Mouse (Mus musculus) heart, postnatal 0 days (tissue): ENCODE results near the gene Ccdc167. TPM values are rescaled to one million over a fixed set of nuclear protein-coding genes. Genes with fewer than 3 reads are reported as not detected.

Experiments
- ATAC-seq: fragments of 200-750 bp; cut with Nextera tagmentation; 2 replicates; pipeline ENCODE4 v1.8.0; 2017; ENCODE audit warnings: low read depth, moderate number of reproducible peaks, moderate library complexity; ENCODE audit not compliant: insufficient read depth
- DNase-seq: peaks from one replicate; pipeline ENCODE4 v3.0.0-alpha.2; 2016; ENCODE audit warnings: low spot score
- H3K27ac ChIP-seq: fragments of 300-500 bp; sonication (generic); 2 replicates; pipeline ENCODE4 v1.5.1; 2014; ENCODE audit warnings: low read depth, mild to moderate bottlenecking
- H3K27me3 ChIP-seq: fragments of 300-500 bp; sonication (generic); 2 replicates; pipeline ENCODE4 v1.6.1; 2014; ENCODE audit warnings: low read length, mixed read lengths; ENCODE audit not compliant: control insufficient read depth, insufficient read depth
- H3K36me3 ChIP-seq: fragments of 300-500 bp; sonication (generic); replicated peaks from 2 replicates; pipeline ENCODE4 v1.6.1; 2014; ENCODE audit warnings: low read length, mixed read lengths; ENCODE audit not compliant: control insufficient read depth, insufficient read depth
- H3K4me1 ChIP-seq: fragments of 300-500 bp; sonication (generic); 2 replicates; pipeline ENCODE4 v1.6.1; 2014; ENCODE audit warnings: antibody characterized with exemption; ENCODE audit not compliant: control insufficient read depth, insufficient read depth
- H3K4me2 ChIP-seq: fragments of 300-500 bp; sonication (generic); 2 replicates; pipeline ENCODE4 v1.6.1; 2014; ENCODE audit warnings: low read depth, mild to moderate bottlenecking, low read length, moderate library complexity
- H3K4me3 ChIP-seq: fragments of 300-500 bp; sonication (generic); 2 replicates; pipeline ENCODE4 v1.5.1; 2014; ENCODE audit warnings: low read depth, low read length
- H3K9ac ChIP-seq: fragments of 300-500 bp; sonication (generic); replicated peaks from 2 replicates; pipeline ENCODE4 v1.6.1; 2014; ENCODE audit warnings: low read depth, low read length, mixed read lengths
- H3K9me3 ChIP-seq: fragments of 300-500 bp; sonication (generic); replicated peaks from 2 replicates; pipeline ENCODE4 v1.6.1; 2016; ENCODE audit warnings: low read length; ENCODE audit not compliant: control insufficient read depth
- CTCF ChIP-seq: IDR thresholded peaks from 2 replicates; pipeline ENCODE4 v1.5.1; 2016; ENCODE audit warnings: antibody characterized with exemption, control low read depth, low read depth
- EP300 ChIP-seq: IDR thresholded peaks from 2 replicates; pipeline ENCODE4 v1.6.1; 2016; ENCODE audit warnings: antibody characterized with exemption, low read depth
- WGBS: fragments of 180-500 bp; shearing (Covaris S2); extraction: QIAGEN DNeasy Blood & Tissue Kit; methylation state at CpG from one replicate; pipeline ENCODE4 v1.1.7; 2014; 5-methylcytosine and 5-hydroxymethylcytosine counted together
- polyA plus RNA-seq: library from polyadenylated mRNA; unstranded; fragments of >200 nt; fragmentation: Nextera tagmentation; extraction: Ambion mirVana; gene quantifications from 2 replicates; pipeline ENCODE4 v1.2.1, GENCODE M21; 2015
- total RNA-seq: library from RNA; depleted of rRNA; stranded (reverse); fragments of >200 nt; gene quantifications from 2 replicates; pipeline ENCODE4 v1.2.3, GENCODE M21; 2014; ENCODE audit warnings: low replicate concordance

Gene Ccdc167
- total and polyA plus RNA-seq, 2 experiments from 2014 or later: 6.4 to 8.2 TPM

DNA sequence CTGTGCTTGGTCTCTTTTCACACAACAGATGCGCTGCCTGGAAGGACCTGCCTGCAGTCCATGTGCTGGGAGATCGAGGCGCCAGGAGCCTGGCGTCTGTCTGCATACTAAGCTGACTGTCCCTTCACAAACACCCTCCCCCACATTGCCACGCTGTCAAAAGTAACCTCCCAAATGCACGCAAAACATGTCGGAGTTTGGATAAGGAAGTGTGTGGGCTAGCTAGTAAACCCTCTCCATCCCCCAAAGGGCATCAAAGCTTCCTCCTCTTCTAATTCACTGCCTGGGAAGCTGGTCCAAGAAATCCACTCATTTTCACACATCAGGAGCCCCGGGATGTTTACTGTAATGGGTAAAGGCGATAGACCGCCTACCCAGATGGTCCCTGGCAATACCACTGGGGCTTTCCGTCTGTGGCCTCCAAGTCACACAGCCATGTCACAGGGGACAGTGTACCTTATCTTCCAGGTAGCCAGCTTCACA, 6.2 kb downstream of the Ccdc167 start:
- H3K27ac ChIP-seq: no peak overlapping the region
- no peaks in the 10 kb centered on the region for H3K36me3 ChIP-seq
- DNase-seq (no peak), ATAC-seq (no peak)
- peaks cover 27% of the 10 kb centered on the region for H3K4me1 ChIP-seq
- H3K4me3 ChIP-seq: no peak overlapping the region
- WGBS: 47% methylated on average over 11 of the region's 11 CpGs
- H3K4me2 ChIP-seq: no peak overlapping the region
- TF ChIP-seq CTCF: no peak
- TF ChIP-seq EP300: no peak
- H3K9me3 ChIP-seq: no peaks in the 10 kb centered on the region
- no peaks in the 10 kb centered on the region for H3K27me3 ChIP-seq
- no peak overlapping the region for H3K9ac ChIP-seq

DNA sequence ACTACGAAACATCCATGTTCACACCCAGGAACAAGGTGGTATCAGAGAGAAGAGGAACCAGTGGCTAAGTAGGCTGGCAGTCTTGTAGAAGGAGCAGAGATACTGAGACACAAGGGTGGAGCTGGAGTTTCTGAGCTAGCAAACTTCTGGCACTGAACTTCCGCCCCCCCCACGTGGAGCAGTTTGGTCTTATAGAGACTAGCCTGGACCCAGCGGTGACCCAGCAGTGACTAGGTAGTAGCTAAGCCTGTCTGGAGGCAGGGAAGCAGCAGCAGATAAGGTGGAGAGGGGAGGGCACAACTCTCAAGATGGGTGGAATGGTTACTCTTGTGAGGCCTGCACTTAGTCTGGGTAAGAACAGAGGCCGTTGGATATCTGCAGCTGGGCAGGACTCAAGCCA, 8.1 kb downstream of the Ccdc167 start:
- H3K27me3 ChIP-seq: no peaks in the 10 kb centered on the region
- no peak overlapping the region for H3K27ac ChIP-seq
- H3K4me3 ChIP-seq: no peak overlapping the region
- no peak overlapping the region for H3K9ac ChIP-seq
- H3K9me3 ChIP-seq: no peaks in the 10 kb centered on the region
- no peak for DNase-seq
- no peak for TF ChIP-seq CTCF
- peaks cover 27% of the 10 kb centered on the region for H3K4me1 ChIP-seq
- H3K4me2 ChIP-seq: no peak overlapping the region
- WGBS: 60% methylated on average over 5 of the region's 5 CpGs
- H3K36me3 ChIP-seq: peaks cover 12% of the 10 kb centered on the region
- ATAC-seq: no peak

DNA sequence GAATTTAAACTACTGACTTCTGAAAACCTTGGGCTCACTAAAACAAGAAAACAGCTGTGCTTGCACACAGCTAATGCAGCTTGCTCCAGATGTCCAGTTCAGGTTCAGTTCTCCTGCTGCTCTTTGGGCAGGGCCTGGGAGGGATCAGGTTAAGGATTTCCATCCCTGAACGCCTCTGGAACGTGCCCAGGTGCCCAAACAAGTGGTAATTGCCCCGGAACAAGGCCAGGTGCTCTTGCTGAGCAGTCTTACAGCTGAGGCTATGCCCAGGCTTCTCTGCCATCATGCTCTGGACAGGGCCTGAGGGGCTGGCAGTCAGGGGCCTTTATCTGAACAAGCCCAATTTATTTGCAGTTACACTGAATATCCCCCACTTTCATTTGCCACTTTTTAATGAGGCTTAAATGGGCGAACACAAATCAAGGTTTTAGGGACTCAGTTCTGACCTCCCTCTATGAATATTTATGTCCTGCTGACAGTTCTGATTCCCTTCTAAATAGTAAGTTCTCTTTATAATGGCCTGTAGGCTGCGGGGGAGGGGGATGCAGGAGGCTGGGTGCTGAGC, 9.8 kb downstream of the Ccdc167 start:
- TF ChIP-seq CTCF (no peak), EP300 (no peak)
- peaks cover 24% of the 10 kb centered on the region for H3K36me3 ChIP-seq
- no peaks in the 10 kb centered on the region for H3K9me3 ChIP-seq
- DNase-seq: no peak
- 84% methylated on average over 5 of the region's 5 CpGs for WGBS
- peaks cover 27% of the 10 kb centered on the region for H3K4me1 ChIP-seq
- H3K9ac ChIP-seq: no peak overlapping the region
- H3K4me3 ChIP-seq: no peak overlapping the region
- no peaks in the 10 kb centered on the region for H3K27me3 ChIP-seq
- no peak overlapping the region for H3K27ac ChIP-seq
- H3K4me2 ChIP-seq: no peak overlapping the region
- ATAC-seq: no peak

DNA sequence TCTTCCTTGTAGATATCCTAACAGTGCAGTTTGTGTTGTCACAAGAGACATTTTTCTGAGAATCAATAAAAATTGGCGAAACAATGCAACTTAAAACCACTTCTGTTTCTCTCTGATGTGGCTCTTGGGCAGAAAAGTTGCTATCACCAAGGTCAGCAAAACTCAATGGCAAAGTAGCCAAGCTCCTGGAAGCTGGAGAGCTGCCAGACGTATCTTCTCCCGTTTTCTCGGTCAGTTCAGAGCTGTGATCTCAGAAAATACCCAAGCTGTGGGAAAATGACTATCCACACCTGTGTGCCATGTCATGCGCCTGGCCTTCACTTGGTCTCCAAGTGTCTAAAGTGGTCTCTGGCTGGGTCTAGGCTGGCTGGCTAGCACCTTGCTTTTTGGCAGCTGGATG, 11.0 kb downstream of the Ccdc167 start:
- Histone ChIP-seq H3K4me2 (no peak overlapping the region), H3K4me1 (peaks cover 19% of the 10 kb centered on the region), H3K27me3 (no peaks in the 10 kb centered on the region), H3K4me3 (no peak overlapping the region), H3K36me3 (peaks cover 36% of the 10 kb centered on the region), H3K9ac (no peak overlapping the region), H3K27ac (no peak overlapping the region), H3K9me3 (no peaks in the 10 kb centered on the region)
- no peak for TF ChIP-seq EP300
- TF ChIP-seq CTCF: no peak
- WGBS: 47% methylated on average over 5 of the region's 5 CpGs
- ATAC-seq (no peak), DNase-seq (no peak)

DNA sequence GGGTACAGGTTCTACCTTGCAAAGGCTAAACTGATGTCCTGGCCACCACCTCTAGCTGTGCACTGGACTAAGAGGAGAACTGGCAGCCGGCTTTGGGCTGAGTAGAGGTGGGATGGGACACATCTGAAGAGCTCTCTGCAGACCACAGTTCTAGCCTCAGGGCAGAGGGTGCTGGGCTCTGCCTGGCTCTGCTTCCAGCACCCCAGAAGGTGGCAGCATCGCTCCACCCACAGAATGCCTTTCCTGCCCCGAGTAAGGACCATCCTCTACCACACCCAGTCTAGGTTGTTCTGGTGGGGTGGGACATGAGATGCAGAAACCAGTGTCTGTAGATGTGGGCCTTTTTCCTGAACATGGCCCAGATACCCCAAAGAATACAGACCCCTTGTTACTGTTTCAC, 12.1 kb downstream of the Ccdc167 start:
- no peak overlapping the region for H3K9ac ChIP-seq
- peaks cover 47% of the 10 kb centered on the region for H3K36me3 ChIP-seq
- no peak overlapping the region for H3K4me3 ChIP-seq
- H3K27me3 ChIP-seq: no peaks in the 10 kb centered on the region
- DNase-seq: peak; percentile 42
- H3K27ac ChIP-seq: no peak overlapping the region
- H3K4me2 ChIP-seq: no peak overlapping the region
- no peak for TF ChIP-seq EP300
- TF ChIP-seq CTCF: peak; percentile 88
- H3K9me3 ChIP-seq: no peaks in the 10 kb centered on the region
- 38% methylated on average over 3 of the region's 3 CpGs for WGBS
- peaks cover 8% of the 10 kb centered on the region; the same call in 1 of the 2 replicates for H3K4me1 ChIP-seq
- ATAC-seq: peak; percentile 59
